Mouse (Mus musculus): ENCODE measurements around the gene Bik.

GRCm38 (mm10) chr15:83532606-83533005, 5.9 kb downstream of the Bik start:
- no peak for TF ChIP-seq CTCF (IDR thresholded peaks at IDR 0.05; ENCODE audit: borderline replicate concordance, extremely low read depth, insufficient read depth, insufficient read length)
- TF ChIP-seq POLR2A (IDR thresholded peaks at IDR 0.05; ENCODE audit: borderline replicate concordance, extremely low read depth, insufficient read depth, insufficient read length, poor library complexity, severe bottlenecking), result no peak

All from brain, embryonic 14.5 days (tissue).